Mouse (Mus musculus): Measurements from ENCODE around the gene T2. TPM values are rescaled to one million over a fixed set of nuclear protein-coding genes. Genes with fewer than 3 reads are reported as not detected.
"Not testable (repeated sequence)": the region's sequence is repeated elsewhere in the genome, so short reads cannot be mapped to it uniquely, and the experiment has no call there.

T2 gene
- total RNA-seq, 1 experiment from 2014 or later: not detected

DNA sequence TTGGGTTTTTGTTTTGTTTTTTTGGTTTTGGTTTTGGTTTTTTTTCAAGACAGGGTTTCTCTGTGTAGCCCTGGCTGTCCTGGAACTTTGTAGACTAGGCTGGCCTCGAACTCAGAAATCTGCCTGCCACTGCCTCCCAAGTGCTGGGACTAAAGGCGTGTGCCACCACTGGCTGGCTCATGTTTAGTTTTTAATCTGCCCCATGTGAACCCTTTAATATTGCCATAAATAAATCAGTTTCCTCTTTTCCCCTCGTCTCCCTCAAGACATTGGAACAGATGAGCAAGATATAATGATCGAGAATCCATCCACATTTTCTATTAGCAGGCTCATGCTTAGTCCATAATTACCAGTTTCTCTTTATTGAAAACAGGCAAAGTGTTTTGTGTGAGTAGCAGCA is 52.2 kb downstream of the T2 start:
- ATAC-seq (replicated peaks; ENCODE audit: insufficient number of reproducible peaks, low FRiP score, low TSS enrichment, poor library complexity, severe bottlenecking): not testable (repeated sequence)

DNA sequence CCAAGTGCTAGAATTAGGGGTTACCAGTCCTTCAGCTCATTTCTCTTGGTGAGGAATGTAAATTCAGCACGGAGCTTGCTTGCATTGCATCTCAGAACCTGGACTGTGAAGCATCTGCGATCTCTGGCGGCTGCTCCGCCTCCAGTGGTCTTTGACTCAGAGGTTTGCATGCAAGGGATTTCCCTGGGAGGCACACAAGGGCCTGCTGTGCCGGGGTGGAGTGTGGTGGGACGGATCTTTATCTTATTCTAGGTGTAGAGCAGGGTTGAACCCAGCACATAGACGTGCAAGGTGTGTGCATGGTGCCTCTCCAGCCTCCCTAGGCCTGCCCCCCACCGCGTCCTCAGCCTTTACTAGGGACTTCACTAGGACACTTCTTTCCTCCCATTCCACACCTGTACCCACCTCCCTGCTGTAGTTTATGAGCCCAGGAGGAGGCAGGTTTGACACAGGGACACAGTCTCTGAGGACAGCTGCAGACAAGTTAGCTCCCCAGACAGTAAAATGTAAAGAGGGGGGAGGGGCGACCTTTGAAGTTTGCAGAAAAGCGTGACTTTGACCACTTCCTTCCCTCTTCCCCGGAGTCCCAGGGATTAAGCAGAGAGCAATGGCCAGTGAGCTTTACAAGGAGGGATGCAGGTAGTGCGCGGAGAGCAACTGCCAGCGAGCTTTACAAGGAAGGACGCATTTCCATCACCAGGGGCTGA is 53.0 kb downstream of the T2 start:
- no peak for ATAC-seq (replicated peaks; ENCODE audit: insufficient number of reproducible peaks, low FRiP score, low TSS enrichment, poor library complexity, severe bottlenecking)

DNA sequence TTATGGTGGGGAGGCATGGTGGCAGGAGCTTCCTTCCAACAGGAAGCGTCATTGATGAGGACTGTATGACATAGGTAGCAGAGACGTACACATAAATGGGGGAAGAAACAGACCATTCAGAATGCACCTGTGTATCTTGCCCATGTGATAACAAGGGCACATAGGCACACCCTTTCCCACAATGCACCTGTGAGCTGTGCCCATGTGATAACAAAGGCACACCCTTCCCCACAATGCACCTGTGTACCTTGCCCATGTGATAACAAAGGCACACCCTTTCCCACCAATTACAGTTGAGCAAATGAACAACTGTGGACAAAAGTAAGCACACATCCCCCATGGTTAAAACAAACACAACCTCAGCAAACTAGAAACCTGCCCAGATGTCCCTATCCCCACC is 54.5 kb downstream of the T2 start:
- no peak for ATAC-seq (replicated peaks; ENCODE audit: insufficient number of reproducible peaks, low FRiP score, low TSS enrichment, poor library complexity, severe bottlenecking)

DNA sequence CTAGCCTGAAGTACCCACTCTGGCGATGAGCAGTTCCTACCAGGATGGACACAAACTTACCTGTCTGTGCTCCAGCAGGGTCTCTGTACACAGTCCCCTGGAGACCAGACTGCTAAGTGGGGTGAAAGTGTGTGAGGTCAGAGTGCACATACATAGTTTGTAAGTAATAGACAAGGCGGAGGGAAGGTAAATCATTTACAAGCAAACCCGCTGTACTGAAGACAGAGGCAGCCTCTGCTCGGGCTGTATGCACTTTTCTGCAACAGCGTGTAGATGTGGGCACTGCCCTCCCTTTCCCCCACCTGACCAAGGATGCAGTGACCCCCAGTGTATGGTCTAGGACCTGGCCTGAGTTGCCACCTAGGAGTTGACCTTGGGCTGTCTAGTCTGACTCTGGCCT is 57.9 kb downstream of the T2 start:
- no peak for ATAC-seq (replicated peaks; ENCODE audit: insufficient number of reproducible peaks, low FRiP score, low TSS enrichment, poor library complexity, severe bottlenecking)

DNA sequence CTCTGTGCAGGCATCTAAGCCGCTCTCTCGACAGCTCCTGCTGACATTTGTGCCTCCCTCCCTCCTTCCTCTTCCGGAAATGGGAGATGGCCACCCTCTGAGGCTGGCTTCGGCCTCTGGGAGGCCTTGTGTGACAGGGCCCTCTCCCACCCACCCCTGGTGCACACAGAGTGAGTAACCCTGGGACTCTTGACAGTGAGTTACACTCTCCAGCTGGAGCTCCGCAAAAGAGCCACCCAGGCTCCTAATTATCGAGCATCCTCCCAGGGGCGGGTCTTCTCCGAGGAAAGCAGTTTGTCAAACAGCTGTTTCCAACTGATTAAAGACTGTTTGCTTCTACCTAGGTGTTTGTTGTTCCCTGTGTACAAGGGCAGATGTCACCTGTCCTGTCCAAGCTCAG is 59.7 kb downstream of the T2 start:
- ATAC-seq (replicated peaks; ENCODE audit: insufficient number of reproducible peaks, low FRiP score, low TSS enrichment, poor library complexity, severe bottlenecking): no peak

DNA sequence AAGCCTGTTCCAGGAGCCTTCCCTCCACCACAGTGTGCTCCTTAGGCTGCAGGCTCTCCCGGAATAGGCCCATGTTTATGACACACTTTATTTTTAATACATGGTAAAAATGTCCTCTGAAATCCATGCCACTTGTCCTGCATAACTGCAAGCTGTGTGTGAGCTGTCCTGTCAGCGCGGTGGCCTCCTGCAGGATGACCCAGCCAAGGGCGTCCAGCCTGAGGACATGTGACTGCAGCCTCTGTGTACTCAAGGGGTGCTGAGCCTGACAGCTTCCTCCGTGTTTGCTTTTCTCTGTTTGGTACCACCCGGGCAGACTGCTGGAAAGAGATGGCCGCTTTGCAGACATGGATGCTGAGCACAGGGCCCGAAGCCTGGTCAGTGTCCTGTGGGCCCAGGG is 61.1 kb downstream of the T2 start:
- no peak for ATAC-seq (replicated peaks; ENCODE audit: insufficient number of reproducible peaks, low FRiP score, low TSS enrichment, poor library complexity, severe bottlenecking)

DNA sequence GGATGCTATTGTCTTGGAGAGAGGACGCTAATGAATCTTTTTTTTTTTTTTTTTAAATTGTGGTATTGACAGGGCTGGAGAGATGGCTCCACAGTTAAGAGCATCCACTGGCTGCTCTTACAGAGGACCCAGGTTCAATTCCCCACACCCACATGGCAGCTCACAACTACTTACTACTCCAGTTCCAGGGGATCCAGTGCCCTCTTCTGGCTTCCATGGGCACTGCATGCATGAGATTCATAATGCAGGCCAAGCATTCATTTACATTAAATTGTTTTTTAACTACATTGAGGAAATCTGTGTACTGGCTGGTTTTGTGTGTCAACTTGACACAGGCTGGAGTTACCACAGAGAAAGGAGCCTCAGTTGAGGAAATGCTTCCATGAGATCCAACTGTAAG is 64.9 kb downstream of the T2 start:
- no peak for ATAC-seq (replicated peaks; ENCODE audit: insufficient number of reproducible peaks, low FRiP score, low TSS enrichment, poor library complexity, severe bottlenecking)

DNA sequence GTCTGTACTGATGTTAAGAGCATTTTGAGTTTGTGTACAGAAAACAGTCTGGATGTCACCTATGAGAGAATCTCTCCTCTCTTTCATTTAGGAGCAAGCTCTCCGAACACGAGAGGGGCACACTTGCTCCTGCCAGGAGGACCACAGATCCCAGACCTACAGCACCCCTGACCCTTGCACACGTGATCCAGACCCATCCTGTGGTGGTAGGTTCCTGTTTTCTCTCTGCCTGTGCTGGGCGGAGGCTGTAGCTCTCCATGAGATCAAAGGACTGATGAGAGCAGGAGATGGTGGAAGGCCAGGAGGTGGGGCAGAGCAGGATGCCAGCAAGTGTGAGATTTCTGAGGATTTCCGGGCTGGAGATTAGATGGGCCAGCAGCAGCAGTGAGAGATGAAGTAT is 65.7 kb downstream of the T2 start:
- ATAC-seq (replicated peaks; ENCODE audit: insufficient number of reproducible peaks, low FRiP score, low TSS enrichment, poor library complexity, severe bottlenecking): no peak

DNA sequence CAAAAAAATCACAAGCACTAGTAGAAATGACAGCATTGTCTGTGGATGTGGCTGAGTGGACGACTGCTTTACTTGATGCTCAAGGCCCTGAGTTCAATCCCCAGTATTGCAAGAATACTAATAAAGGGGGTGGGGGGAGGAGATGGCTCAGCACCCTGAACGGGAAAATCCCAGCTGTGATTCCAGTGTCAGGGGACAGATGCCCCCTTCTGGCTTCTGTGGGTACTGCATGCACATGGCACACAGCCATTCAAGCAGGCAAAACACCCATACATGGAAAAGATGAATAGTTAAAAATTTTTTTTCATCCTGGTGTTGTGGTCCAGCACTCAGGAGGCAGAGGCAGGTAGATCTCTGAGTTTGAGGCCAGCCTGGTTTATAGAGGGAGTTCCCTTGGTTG is 67.5 kb downstream of the T2 start:
- no peak for ATAC-seq (replicated peaks; ENCODE audit: insufficient number of reproducible peaks, low FRiP score, low TSS enrichment, poor library complexity, severe bottlenecking)

DNA sequence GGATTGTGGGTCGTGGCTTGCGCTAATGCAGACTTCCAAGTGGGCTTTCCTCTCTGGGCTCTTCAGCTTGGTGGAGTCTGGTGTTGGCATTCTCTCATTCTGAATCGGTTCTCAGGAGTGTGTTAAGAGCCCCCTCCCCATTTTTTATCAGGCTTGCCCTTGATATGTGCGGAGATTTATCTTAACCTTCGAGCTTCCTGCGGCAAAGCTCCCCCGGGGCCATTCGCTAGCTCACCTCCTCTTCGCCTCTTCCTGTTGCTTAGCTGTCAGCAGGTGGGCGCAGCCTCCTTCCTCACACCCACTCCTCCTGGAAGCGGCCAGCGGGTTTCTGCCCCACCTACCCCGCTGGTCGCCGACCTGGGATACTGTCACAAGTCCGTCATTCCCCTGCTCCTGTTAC is 73.6 kb downstream of the T2 start:
- ATAC-seq (replicated peaks; ENCODE audit: insufficient number of reproducible peaks, low FRiP score, low TSS enrichment, poor library complexity, severe bottlenecking): no peak

DNA sequence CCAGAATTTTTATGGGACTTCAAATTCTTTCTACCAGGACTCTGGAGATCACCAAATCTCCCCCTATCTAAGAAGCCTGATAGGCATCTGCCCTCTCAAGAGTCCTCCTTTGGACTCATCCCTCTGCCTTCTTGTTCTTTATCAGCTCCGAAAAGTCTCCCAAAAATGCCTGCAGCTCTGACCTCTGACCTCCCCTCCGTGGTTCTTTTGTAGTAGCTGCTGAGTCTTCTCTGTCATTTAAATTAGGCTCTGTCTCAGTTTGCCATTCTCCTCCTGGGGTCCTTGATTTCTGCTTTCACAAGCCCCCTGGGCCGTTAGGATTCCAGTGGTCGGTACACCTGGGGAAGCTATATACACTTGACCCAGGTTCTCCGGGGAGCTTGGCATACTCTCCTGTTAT is 74.1 kb downstream of the T2 start:
- ATAC-seq (replicated peaks; ENCODE audit: insufficient number of reproducible peaks, low FRiP score, low TSS enrichment, poor library complexity, severe bottlenecking): no peak

DNA sequence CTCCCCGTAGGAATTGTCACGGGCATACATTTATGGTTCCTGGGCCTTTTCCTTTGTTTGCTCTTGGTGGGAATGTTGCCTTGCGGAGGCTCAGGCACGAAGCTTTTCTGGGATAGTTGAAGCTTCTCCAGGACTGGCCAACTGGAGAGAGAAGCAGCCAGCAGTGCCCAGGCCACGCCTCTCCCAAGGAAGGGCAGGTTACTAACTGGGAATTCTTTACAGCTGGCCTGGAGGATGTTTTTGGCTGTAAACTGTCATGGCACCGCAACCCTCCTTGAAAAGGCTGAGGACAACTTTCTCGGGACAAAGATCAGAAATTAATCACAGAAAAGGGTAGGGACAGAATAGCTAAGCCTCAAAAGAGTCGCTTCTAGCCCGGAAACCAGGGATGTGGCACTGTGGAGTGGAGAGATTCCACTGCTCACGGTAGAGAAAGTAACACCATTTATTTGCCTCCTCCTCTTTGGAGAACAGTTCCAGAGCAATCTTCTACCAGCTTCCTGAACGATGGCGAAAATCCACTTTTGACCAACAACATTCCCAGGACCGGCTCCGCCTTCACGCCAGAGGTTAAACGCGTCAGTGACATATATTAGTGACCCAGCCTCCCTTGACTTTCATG is 76.5 kb downstream of the T2 start:
- ATAC-seq (replicated peaks; ENCODE audit: insufficient number of reproducible peaks, low FRiP score, low TSS enrichment, poor library complexity, severe bottlenecking): no peak

DNA sequence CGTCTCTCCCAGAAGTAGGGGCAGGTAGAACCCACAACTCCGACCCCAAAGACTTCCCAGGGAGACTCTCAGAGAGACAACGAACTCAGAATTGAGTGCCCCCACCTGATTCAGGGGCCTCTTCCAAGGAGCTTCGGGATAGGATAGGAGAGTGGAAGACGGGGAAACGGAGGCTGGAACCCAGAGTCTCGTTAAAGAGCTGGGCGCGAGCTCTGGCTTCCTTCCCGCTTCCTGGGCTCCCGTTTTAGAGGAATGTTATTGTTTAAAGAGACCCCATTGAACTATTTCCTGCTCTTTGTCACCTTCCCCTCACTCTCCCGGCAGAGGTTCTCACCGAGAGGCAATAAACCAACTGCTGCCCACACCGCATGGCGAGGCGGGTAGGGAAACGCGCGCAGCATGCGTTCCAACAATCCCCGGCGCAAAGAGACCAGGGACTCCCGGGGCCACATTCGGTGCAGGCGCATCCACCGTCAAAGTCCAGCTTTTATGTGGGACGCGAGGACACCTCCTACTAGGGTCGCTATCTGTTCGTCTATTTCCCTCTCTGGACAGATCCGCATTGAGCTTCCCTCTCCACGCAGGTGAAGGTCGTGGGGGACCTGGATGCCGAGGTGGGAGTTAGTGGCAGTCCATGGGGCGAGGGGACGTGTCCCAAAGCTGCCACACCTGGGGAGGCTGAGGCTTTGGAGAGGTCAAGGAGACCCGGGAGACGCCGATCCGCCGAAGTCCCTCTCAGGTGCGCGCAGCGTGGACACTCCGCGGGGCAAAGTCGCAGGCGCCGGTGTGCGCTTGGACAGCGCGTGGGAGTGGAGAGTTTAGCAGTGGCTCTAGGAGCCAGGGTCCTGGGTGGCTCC is 77.6 kb downstream of the T2 start:
- ATAC-seq (replicated peaks; ENCODE audit: insufficient number of reproducible peaks, low FRiP score, low TSS enrichment, poor library complexity, severe bottlenecking): no peak

DNA sequence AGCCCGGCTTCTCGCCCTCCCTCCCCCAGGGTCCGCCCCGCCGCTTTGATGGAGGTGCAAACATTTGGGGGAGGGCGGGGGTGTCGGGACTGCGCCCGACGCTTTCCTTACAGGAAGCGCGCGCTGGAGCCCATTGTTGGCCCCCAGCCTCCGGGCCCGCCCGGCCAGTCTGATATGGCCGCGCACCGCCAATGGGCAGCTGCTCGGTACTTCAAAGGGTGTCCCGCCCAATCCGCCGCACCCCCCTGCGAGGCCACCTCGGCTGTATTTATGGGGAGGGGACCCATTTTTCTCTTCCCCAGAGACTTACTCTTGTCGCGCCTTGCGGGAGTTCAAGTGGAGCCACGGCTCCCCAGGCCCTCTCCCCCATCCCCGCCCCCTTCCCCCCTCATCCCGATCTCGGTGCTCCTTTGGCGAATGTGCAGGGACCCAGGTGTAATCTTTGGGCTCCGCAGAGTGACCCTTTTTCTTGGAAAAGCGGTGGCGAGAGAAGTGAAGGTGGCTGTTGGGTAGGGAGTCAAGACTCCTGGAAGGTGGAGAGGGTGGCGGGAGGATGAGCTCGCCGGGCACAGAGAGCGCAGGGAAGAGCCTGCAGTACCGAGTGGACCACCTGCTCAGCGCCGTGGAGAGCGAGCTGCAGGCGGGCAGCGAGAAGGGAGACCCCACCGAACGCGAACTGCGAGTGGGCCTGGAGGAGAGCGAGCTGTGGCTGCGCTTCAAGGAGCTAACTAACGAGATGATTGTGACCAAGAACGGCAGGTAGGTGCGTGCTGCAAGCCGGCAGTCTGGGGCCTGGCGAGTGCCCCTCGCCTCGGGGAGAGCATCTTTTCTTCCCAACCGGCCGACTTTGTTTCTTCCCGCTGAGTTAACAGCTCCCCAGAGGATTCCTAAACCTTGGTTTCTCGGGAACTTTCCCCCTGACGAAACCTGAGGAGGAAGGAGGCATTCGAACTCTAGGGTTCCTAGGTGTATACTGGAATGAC is 78.5 kb downstream of the T2 start, which contains the start of gene T:
Gene T (plus strand): TSS at position 446 of the 983 bp plus-strand sequence.
- no peak for ATAC-seq (replicated peaks; ENCODE audit: insufficient number of reproducible peaks, low FRiP score, low TSS enrichment, poor library complexity, severe bottlenecking)

DNA sequence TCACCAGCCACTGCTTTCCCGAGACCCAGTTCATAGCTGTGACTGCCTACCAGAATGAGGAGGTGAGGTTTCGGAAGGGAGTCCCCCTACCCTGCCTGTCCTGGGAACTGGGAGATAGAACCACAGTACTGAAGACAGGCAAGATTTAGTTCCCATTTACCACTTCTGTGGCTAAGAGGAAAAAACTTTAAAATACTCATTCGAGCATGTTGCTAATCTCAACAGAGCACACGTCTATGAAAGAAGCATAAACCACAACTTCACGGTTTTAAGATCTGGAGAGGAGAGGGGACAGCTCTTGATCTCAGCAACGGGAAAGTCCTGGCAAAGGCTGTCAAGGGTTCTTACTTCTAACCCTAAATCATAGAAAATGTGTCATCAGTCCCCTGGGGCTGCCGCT is 80.4 kb downstream of the T2 start:
- ATAC-seq (replicated peaks; ENCODE audit: insufficient number of reproducible peaks, low FRiP score, low TSS enrichment, poor library complexity, severe bottlenecking): no peak

DNA sequence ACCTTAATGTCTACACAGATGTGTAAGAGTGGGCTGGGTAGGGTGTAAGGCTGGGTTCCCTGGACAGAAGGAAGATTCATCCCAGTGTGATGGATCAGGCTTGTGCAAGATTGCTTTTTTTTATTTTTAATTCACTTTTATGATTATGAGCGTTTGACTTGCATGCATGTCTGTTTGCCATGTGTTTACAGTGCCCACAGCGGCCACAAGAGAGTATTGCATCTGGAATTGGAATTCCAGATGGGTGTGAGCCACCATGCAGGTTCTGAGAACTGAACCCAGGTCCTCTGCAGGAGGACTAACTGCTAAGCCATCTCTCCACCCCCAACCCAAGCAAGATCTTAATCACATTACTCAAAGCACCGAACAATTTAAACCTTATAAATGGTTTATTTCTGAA is 88.3 kb downstream of the T2 start:
- no peak for ATAC-seq (replicated peaks; ENCODE audit: insufficient number of reproducible peaks, low FRiP score, low TSS enrichment, poor library complexity, severe bottlenecking)

DNA sequence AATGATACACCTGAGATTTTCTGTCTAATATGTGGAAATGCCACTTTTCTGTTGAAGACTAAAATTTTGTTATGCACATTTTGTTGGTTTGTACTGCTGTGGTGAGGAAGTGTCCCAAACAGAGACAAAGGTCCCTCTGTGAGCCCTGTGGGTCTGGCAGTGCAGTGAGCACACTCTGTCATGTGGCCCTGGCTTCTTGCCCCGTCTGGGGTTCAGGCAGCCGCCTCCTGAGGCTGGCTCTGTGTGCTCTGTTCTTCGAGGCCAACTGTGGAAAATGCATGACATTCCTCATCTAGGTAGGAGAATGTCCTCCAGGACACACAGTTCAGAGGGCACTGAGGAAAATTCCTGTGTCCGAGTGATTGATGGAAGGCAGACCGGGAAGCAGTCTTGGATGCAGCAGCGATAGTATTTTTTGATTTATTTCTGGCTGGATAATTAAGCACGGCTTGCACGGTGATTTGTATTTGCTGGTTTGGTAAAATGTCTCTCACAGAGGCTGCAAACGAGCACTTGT is 91.9 kb downstream of the T2 start:
- no peak for ATAC-seq (replicated peaks; ENCODE audit: insufficient number of reproducible peaks, low FRiP score, low TSS enrichment, poor library complexity, severe bottlenecking)

DNA sequence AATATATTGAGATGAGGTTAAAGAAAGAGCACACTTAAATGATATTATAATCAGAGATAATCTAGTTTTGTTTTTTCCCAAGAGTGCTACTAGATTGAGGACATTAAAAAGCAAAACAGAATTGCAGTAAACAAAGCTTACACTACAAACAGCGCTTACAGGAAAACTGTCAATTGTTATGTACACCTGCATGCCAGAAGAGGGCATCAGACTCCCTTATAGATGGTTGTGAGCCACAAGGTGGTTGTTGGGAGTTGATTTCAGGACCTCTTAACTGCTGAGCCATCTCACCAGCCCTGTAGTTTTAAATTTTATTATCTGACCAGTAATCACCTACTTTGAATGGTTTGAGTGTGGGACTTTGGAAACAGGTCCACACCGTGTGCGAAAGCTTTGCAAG is 92.5 kb downstream of the T2 start:
- ATAC-seq (replicated peaks; ENCODE audit: insufficient number of reproducible peaks, low FRiP score, low TSS enrichment, poor library complexity, severe bottlenecking): no peak

DNA sequence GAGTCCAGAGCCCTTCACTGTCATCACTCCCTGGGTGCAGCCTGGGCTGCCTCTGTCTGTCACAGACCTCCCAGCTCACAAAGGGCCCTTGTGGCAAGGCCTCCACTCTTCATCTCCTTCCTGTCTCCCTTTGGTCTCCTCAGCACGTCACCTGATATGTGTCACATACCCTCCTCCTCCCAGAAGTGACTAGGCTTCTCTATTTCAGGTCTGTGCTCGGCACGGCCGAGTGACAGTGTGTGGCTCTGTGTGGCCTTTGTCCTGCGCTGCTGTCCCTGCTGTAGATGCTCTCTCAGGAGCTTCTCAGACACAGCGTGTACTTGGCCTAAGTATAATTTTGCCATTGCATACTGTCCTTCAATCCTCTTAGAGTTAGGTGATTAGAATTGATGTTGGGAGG is 99.4 kb downstream of the T2 start:
- ATAC-seq (replicated peaks; ENCODE audit: insufficient number of reproducible peaks, low FRiP score, low TSS enrichment, poor library complexity, severe bottlenecking): no peak
